Mouse (Mus musculus): ENCODE measurements around the gene Igf2bp1.

DNA sequence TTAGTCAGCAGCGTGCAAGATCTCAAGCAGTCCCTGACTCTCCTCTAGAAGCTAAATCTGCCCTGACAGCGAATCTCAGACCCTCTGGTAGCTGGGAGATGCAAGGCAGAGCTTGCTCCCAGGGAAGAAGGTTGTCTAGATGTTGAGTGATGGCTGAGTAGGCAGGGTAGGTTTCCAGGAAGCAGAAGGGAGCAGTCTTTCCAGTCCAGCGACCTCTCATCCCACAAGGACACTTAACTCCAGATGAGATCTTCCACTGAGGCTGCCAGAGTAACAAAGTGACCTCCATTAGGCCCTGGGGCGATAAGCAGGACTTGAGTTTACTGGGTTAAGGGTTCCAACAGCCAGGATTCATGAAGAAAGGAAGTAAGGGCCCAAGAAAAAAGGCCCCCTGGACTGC is 14.9 kb upstream of the Igf2bp1 start:
- TF ChIP-seq CTCF (conservative IDR thresholded peaks at IDR 0.05; ENCODE audit: low read length) (no peak), NANOG (IDR thresholded peaks at IDR 0.05; ENCODE audit: borderline replicate concordance, low read length) (no peak), POU5F1 (IDR thresholded peaks at IDR 0.05; ENCODE audit: borderline replicate concordance, low read length) (no peak)

All from E14TG2a.4 (cell line).